ENCODE assay signal across 8 mouse cellular contexts in genomic region chr8:11757568-11758481, GRCm38 (mm10). TPM values are rescaled to one million over a fixed set of nuclear protein-coding genes. Genes with fewer than 3 reads are reported as not detected.
DNase-seq lines count a peak whose midpoint lies in the region; ATAC-seq and TF ChIP-seq lines count a peak whose summit lies in the region.

No protein-coding gene starts in this region.

- H3K4me1 ChIP-seq in embryonic facial prominence, embryonic 12.5 days, result peaks cover 13% of the 10 kb centered on the region
- peaks cover 5% of the 10 kb centered on the region for H3K4me1 ChIP-seq in limb, embryonic 11.5 days (ENCODE audit: control insufficient read depth, insufficient read depth, low read length)
- peaks cover 37% of the 10 kb centered on the region for H3K4me1 ChIP-seq in midbrain, embryonic 13.5 days (replicated peaks)
- peaks cover 10% of the 10 kb centered on the region for H3K4me1 ChIP-seq in small intestine, adult 2 months (ENCODE audit: control insufficient read depth, insufficient read depth, insufficient read length, low read length)

- H3K27ac ChIP-seq in embryonic facial prominence, embryonic 12.5 days, result peak overlapping the region; percentile 87
- peak overlapping the region; percentile 70; the same call in 1 of the 2 replicates for H3K27ac ChIP-seq in limb, embryonic 11.5 days (replicated peaks; ENCODE audit: low read depth, low read length)
- H3K27ac ChIP-seq in midbrain, embryonic 13.5 days, result peak overlapping the region; percentile 64
- peak overlapping the region; percentile 66 for H3K27ac ChIP-seq in small intestine, adult 2 months (ENCODE audit: insufficient read depth, low read depth, low read length)

- no peaks in the 10 kb centered on the region for H3K27me3 ChIP-seq in embryonic facial prominence, embryonic 12.5 days
- no peaks in the 10 kb centered on the region for H3K27me3 ChIP-seq in limb, embryonic 11.5 days (ENCODE audit: control insufficient read depth, insufficient read depth, low read length)
- H3K27me3 ChIP-seq in midbrain, embryonic 13.5 days, result no peaks in the 10 kb centered on the region
- no peaks in the 10 kb centered on the region for H3K27me3 ChIP-seq in small intestine, adult 2 months (ENCODE audit: control insufficient read depth, insufficient read depth, low read length)

- no peak for TF ChIP-seq CTCF in small intestine, adult 2 months (IDR thresholded peaks at IDR 0.05; ENCODE audit: extremely low read depth, insufficient read length, insufficient replicate concordance, low read depth, low read length)

- H3K4me3 ChIP-seq in embryonic facial prominence, embryonic 12.5 days, result peak overlapping the region; percentile 72
- peak overlapping the region; percentile 89 for H3K4me3 ChIP-seq in limb, embryonic 11.5 days (ENCODE audit: low read depth, low read length)
- H3K4me3 ChIP-seq in midbrain, embryonic 13.5 days (replicated peaks), result peak overlapping the region; percentile 82
- peak overlapping the region; percentile 79 for H3K4me3 ChIP-seq in small intestine, adult 2 months (ENCODE audit: low read depth, low read length)

- H3K36me3 ChIP-seq in embryonic facial prominence, embryonic 12.5 days, result no peaks in the 10 kb centered on the region
- no peaks in the 10 kb centered on the region for H3K36me3 ChIP-seq in limb, embryonic 11.5 days (ENCODE audit: control insufficient read depth, insufficient read depth, low read length)
- H3K36me3 ChIP-seq in midbrain, embryonic 13.5 days, result no peaks in the 10 kb centered on the region
- no peaks in the 10 kb centered on the region for H3K36me3 ChIP-seq in small intestine, adult 2 months (ENCODE audit: control insufficient read depth, insufficient read depth, low read length)

- no peaks in the 10 kb centered on the region for H3K9me3 ChIP-seq in embryonic facial prominence, embryonic 12.5 days
- H3K9me3 ChIP-seq in limb, embryonic 11.5 days (ENCODE audit: control insufficient read depth, low read length), result no peaks in the 10 kb centered on the region
- H3K9me3 ChIP-seq in midbrain, embryonic 13.5 days, result no peaks in the 10 kb centered on the region

- peak overlapping the region; percentile 89 for H3K9ac ChIP-seq in embryonic facial prominence, embryonic 12.5 days
- peak overlapping the region; percentile 84 for H3K9ac ChIP-seq in limb, embryonic 11.5 days (ENCODE audit: low read length)
- H3K9ac ChIP-seq in midbrain, embryonic 13.5 days (replicated peaks), result peak overlapping the region; percentile 88

- ATAC-seq in embryonic facial prominence, embryonic 12.5 days (ENCODE audit: insufficient number of reproducible peaks, insufficient read depth, low FRiP score, low TSS enrichment), result peak; percentile 95
- ATAC-seq in limb, embryonic 11.5 days (ENCODE audit: insufficient number of reproducible peaks, low FRiP score, low TSS enrichment, low read depth), result peak; percentile 96
- peak; percentile 98 for ATAC-seq in midbrain, embryonic 13.5 days

- peak overlapping the region; percentile 90 for H3K4me2 ChIP-seq in embryonic facial prominence, embryonic 12.5 days (replicated peaks)
- H3K4me2 ChIP-seq in limb, embryonic 11.5 days (ENCODE audit: low read depth, severe bottlenecking), result peak overlapping the region; percentile 91
- H3K4me2 ChIP-seq in midbrain, embryonic 13.5 days (replicated peaks), result peak overlapping the region; percentile 94

- peak; percentile 87 for DNase-seq in 3T3-L1 (ENCODE audit: low read depth, low spot score)
- peak; percentile 95 to 96 for DNase-seq in adrenal gland, postnatal 36 days
- peak; percentile 94 to 95 for DNase-seq in heart, adult 18-20 months
- peak; percentile 93 for DNase-seq in kidney, adult 18-20 months
- DNase-seq in limb, embryonic 11.5 days (ENCODE audit: low spot score), result peak; percentile 95

- 2% methylated on average over 54 of the region's 59 CpGs for WGBS in embryonic facial prominence, embryonic 12.5 days
- WGBS in limb, embryonic 11.5 days, result 3% methylated on average over 47 of the region's 59 CpGs
- WGBS in midbrain, embryonic 13.5 days, result 3% methylated on average over 58 of the region's 59 CpGs
- 3% methylated on average over 55 of the region's 59 CpGs for WGBS in small intestine, adult 2 months

- peak; percentile 65 for TF ChIP-seq POLR2A in small intestine, adult 2 months (IDR thresholded peaks at IDR 0.05; ENCODE audit: low read depth, low read length)

RNA-seq across cellular contexts. Expression of gene Arhgef7, which starts 30.3 kb away (rescaled TPM):
- total RNA-seq in adrenal gland, postnatal 36 days (2021), result 10 to 100 TPM; 40.7 to 45.5 TPM
- 55.0 and 56.5 TPM in 2 replicates for polyA plus RNA-seq in embryonic facial prominence, embryonic 12.5 days (2016; fragmentation: Nextera tagmentation; extraction: Ambion mirVana)
- total RNA-seq in heart, adult 18-20 months (2021), result 100 to 1,000 TPM in 1 of 2 experiments, 10 to 100 TPM in 1; 96.3 to 113 TPM
- polyA plus RNA-seq in limb, embryonic 11.5 days (2014; fragmentation: Nextera tagmentation; extraction: Ambion mirVana), result 52.0 and 63.3 TPM in 2 replicates
- polyA plus RNA-seq in midbrain, embryonic 13.5 days (2015; fragmentation: Nextera tagmentation; extraction: Ambion mirVana), result 60.8 and 66.3 TPM in 2 replicates
- polyA plus RNA-seq in small intestine, adult 2 months (2012; rRNA removed), result 14.8 and 27.4 TPM in 2 replicates

RNA-seq across cellular contexts. Expression of gene 1700016D06Rik, which starts 57.0 kb away (rescaled TPM):
- total RNA-seq in adrenal gland, postnatal 36 days (2021), result not detected
- polyA plus RNA-seq in embryonic facial prominence, embryonic 12.5 days (2016; fragmentation: Nextera tagmentation; extraction: Ambion mirVana), result not detected in 2 replicates
- total RNA-seq in heart, adult 18-20 months (2021), result not detected
- not detected in 2 replicates for polyA plus RNA-seq in limb, embryonic 11.5 days (2014; fragmentation: Nextera tagmentation; extraction: Ambion mirVana)
- 0.12 TPM in 1 of 2 replicates, not detected in the other for polyA plus RNA-seq in midbrain, embryonic 13.5 days (2015; fragmentation: Nextera tagmentation; extraction: Ambion mirVana)
- polyA plus RNA-seq in small intestine, adult 2 months (2012; rRNA removed), result not detected in 2 replicates

Comparison
In these comparisons a context has a peak if more than half of its experiments do, and no peak if none do; other contexts are left out.
1. Peak in every context shown above with its lines: DNase-seq, ATAC-seq, H3K4me3 ChIP-seq and H3K27ac ChIP-seq.